Mouse (Mus musculus) ES-E14 (cell line): Measurements from ENCODE around the gene Ftsj3. TPM values are rescaled to one million over a fixed set of nuclear protein-coding genes. Genes with fewer than 3 reads are reported as not detected.
"Not testable (repeated sequence)": the region's sequence is repeated elsewhere in the genome, so short reads cannot be mapped to it uniquely, and the experiment has no call there.

ENCODE experiments used
- DNase-seq: peaks from one replicate; pipeline ENCODE4 v3.0.0-alpha.2; 2013; ENCODE audit warnings: low read depth, low spot score
- H3K27ac ChIP-seq: 2 replicates; pipeline ENCODE4 v1.5.1; 2012; ENCODE audit warnings: low read depth, mild to moderate bottlenecking, low read length, moderate library complexity, mixed read lengths; ENCODE audit not compliant: poor library complexity, insufficient read depth, severe bottlenecking
- H3K36me3 ChIP-seq: 2 replicates; pipeline ENCODE4 v1.6.1; 2012; ENCODE audit warnings: mild to moderate bottlenecking, low read length, moderate library complexity, mixed read lengths; ENCODE audit not compliant: control insufficient read depth, poor library complexity, insufficient read depth, severe bottlenecking
- H3K4me1 ChIP-seq, 2 experiments: fragments of 150-350 bp in 1 of 2; sonication (generic) in 1 of 2; 2 replicates each; pipeline ENCODE4 v1.6.1; 2012; ENCODE audit warnings: low read length in 2 of 2, mild to moderate bottlenecking in 1 of 2, mixed read lengths in 1 of 2; ENCODE audit not compliant: control insufficient read depth in 2 of 2, insufficient read depth in 2 of 2, poor library complexity in 1 of 2
- H3K4me3 ChIP-seq, 2 experiments: fragments of 150-350 bp in 1 of 2; sonication (generic) in 1 of 2; 2 replicates each; pipeline ENCODE4 v1.5.1; 2012; ENCODE audit warnings: low read length in 2 of 2, low read depth in 1 of 2, mild to moderate bottlenecking in 1 of 2, mixed read lengths in 1 of 2; ENCODE audit not compliant: insufficient read depth in 1 of 2, poor library complexity in 1 of 2, severe bottlenecking in 1 of 2
- H3K9ac ChIP-seq: 2 replicates; pipeline ENCODE4 v1.6.1; 2012; ENCODE audit warnings: low read depth, mild to moderate bottlenecking, low read length, mixed read lengths; ENCODE audit not compliant: poor library complexity, insufficient read depth, severe bottlenecking
- H3K9me3 ChIP-seq: fragments of 150-350 bp; sonication (generic); 2 replicates; pipeline ENCODE4 v1.6.1; 2012; ENCODE audit warnings: low read depth, mild to moderate bottlenecking, low read length; ENCODE audit not compliant: control insufficient read depth, insufficient read depth
- CHD2 ChIP-seq: IDR thresholded peaks from 2 replicates; pipeline ENCODE4 v1.6.1; 2014; ENCODE audit warnings: mild to moderate bottlenecking, low read depth, low read length, inconsistent platforms
- HCFC1 ChIP-seq: IDR thresholded peaks from 2 replicates; pipeline ENCODE4 v1.6.1; 2012; ENCODE audit warnings: low read length, inconsistent platforms, borderline replicate concordance; ENCODE audit not compliant: insufficient read depth
- MAFK ChIP-seq: IDR thresholded peaks from 2 replicates; pipeline ENCODE4 v1.6.1; 2014; ENCODE audit warnings: mild to moderate bottlenecking, low read depth, low read length, inconsistent platforms; ENCODE audit not compliant: insufficient read depth
- ZC3H11A ChIP-seq: IDR thresholded peaks from 2 replicates; pipeline ENCODE4 v1.6.1; 2012; ENCODE audit warnings: low read depth, mild to moderate bottlenecking, inconsistent platforms, low read length, borderline replicate concordance
- ZNF384 ChIP-seq: IDR thresholded peaks from 2 replicates; pipeline ENCODE4 v1.6.1; 2012; ENCODE audit warnings: low read depth, low read length, inconsistent platforms
- in situ Hi-C, 2 experiments: fragments of 600-800 bp; cut with MboI; formaldehyde crosslinking; loops; one replicate each; pipeline ENCODE4 v1.15.1; 2025; ENCODE audit warnings: low sequenced_read_pairs in 2 of 2, inconsistent platforms in 1 of 2; ENCODE audit not compliant: unreplicated experiment in 2 of 2
- total RNA-seq: library from RNA; depleted of rRNA; stranded (reverse); fragments of 300-350 nt; gene quantifications from 2 replicates; pipeline ENCODE4 v1.2.3, GENCODE M21; 2012

Ftsj3 gene
- total RNA-seq, 1 experiment = 304 TPM

DNA sequence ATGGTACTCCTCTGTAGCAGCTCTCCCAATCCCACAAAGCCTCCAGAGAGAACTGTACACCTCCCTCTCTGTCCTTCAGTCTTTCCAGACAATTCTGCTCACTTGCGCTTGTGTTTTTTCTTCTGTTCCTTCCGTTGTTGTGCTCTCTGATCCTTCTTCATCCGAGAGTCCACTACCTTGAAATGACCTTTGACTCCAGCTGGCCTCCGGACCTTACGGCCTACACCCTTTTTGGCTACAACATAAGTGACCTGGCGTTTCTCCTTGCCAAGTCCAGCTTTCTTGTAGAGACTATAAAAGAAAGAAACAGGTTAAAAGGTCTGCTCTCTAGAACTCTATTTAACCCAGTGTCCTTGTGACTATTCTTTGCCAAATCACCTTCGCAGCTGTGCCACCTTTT, 6.6 kb downstream of the Ftsj3 start:
- TF ChIP-seq HCFC1 (no peak), ZC3H11A (no peak), MAFK (no peak), CHD2 (no peak), ZNF384 (no peak)
- Histone ChIP-seq H3K4me1 (no peaks in the 10 kb centered on the region), H3K27ac (no peak overlapping the region), H3K36me3 (peaks cover 63% of the 10 kb centered on the region), H3K9me3 (no peaks in the 10 kb centered on the region), H3K9ac (no peak overlapping the region), H3K4me3 (no peak overlapping the region)
- DNase-seq = no peak
- in situ Hi-C loops = no loop called here

- no peak for DNase-seq
- Histone ChIP-seq H3K27ac (no peak overlapping the region), H3K9me3 (no peaks in the 10 kb centered on the region), H3K9ac (no peak overlapping the region), H3K4me1 (no peaks in the 10 kb centered on the region), H3K36me3 (peaks cover 48% of the 10 kb centered on the region), H3K4me3 (no peak overlapping the region)
- in situ Hi-C loops = no loop called here
- no peak for TF ChIP-seq ZC3H11A
- no peak for TF ChIP-seq HCFC1
- TF ChIP-seq CHD2 = no peak
- TF ChIP-seq MAFK = no peak
- no peak for TF ChIP-seq ZNF384
Observed at GRCm38 (mm10) chr11:106246834-106247233, 9.0 kb downstream of the Ftsj3 start.

GRCm38 (mm10) chr11:106233978-106234377, 21.9 kb downstream of the Ftsj3 start:
- H3K9ac ChIP-seq, H3K9me3 ChIP-seq, H3K27ac ChIP-seq, H3K4me3 ChIP-seq, in situ Hi-C loops, H3K36me3 ChIP-seq, DNase-seq, H3K4me1 ChIP-seq: not testable (repeated sequence)

DNA sequence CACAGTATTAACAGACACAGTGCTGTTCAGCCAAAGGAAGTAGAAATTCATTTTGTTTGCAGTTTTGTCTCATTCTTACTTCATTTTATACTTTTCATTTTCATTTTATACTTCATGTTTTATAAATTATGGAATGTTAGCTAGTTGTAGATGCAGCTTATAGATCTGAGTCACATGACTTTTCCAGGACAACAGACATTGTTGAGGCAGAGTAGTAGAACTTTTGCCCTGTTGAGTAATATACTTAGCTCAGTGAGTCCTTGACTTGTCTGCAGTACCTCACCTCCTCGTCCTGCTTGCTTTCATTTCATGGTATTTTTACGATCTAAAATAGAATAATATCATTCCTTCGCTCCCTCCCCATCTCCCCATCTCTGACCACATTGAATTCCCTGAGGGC, 35.3 kb downstream of the Ftsj3 start:
- Histone ChIP-seq H3K9me3 (no peaks in the 10 kb centered on the region), H3K9ac (no peak overlapping the region), H3K27ac (no peak overlapping the region), H3K4me3 (no peak overlapping the region), H3K36me3 (peaks cover 5% of the 10 kb centered on the region), H3K4me1 (peaks cover 2% of the 10 kb centered on the region in 2 experiments; a peak in 2 of 4 replicates)
- in situ Hi-C loops = no loop called here
- DNase-seq = no peak
- no peak for TF ChIP-seq ZC3H11A
- TF ChIP-seq MAFK = no peak
- TF ChIP-seq ZNF384 = no peak
- TF ChIP-seq CHD2 = no peak
- no peak for TF ChIP-seq HCFC1

GRCm38 (mm10) chr11:106216730-106217490, 39.0 kb downstream of the Ftsj3 start, which contains the start of gene Ddx42:
Ddx42 (plus strand) TSS chr11:106216926.
- Histone ChIP-seq H3K9ac (peak within 1 kb of the TSS; percentile 96), H3K4me3 (peak within 1 kb of the TSS; percentile 75 to 89), H3K36me3 (peaks cover 4% of the 10 kb centered on the region; the same call in 1 of the 2 replicates), H3K4me1 (peaks cover 2 to 5% of the 10 kb centered on the region in 2 experiments; a peak in 3 of 4 replicates), H3K27ac (peak within 1 kb of the TSS; percentile 90), H3K9me3 (no peaks in the 10 kb centered on the region)
- in situ Hi-C loops = no loop called here
- TF ChIP-seq ZNF384 = no peak
- no peak for TF ChIP-seq ZC3H11A
- no peak for TF ChIP-seq MAFK
- no peak; the same call in 1 of the 2 replicates for TF ChIP-seq HCFC1
- no peak for TF ChIP-seq CHD2
- peak; percentile 92 for DNase-seq
